Mouse (Mus musculus): ENCODE results near the gene Prrc2b.

- TF ChIP-seq GATA1 (IDR thresholded peaks at IDR 0.05; ENCODE audit: low read length) = no peak
- TF ChIP-seq TAL1 (IDR thresholded peaks at IDR 0.05; ENCODE audit: low read length) = no peak
Measured at GRCm38 (mm10) chr2:32162102-32162501, 11.2 kb downstream of the Prrc2b start.
